Mouse (Mus musculus) neural tube, embryonic 15.5 days (tissue): Measurements from ENCODE around the gene 1110059E24Rik. TPM values are rescaled to one million over a fixed set of nuclear protein-coding genes. Genes with fewer than 3 reads are reported as not detected.

Experiments used
- ATAC-seq: fragments of 200-750 bp; cut with Nextera tagmentation; 2 replicates; pipeline ENCODE4 v1.8.0; 2017; ENCODE audit warnings: mild to moderate bottlenecking, moderate TSS enrichment, moderate library complexity; ENCODE audit not compliant: low FRiP score
- H3K27ac ChIP-seq: fragments of 300-500 bp; sonication (generic); replicated peaks from 2 replicates; pipeline ENCODE4 v1.5.1; 2015; ENCODE audit warnings: mild to moderate bottlenecking, inconsistent platforms
- H3K27me3 ChIP-seq: fragments of 300-500 bp; sonication (generic); replicated peaks from 2 replicates; pipeline ENCODE4 v1.6.1; 2015; ENCODE audit warnings: inconsistent platforms
- H3K36me3 ChIP-seq: fragments of 300-500 bp; sonication (generic); 2 replicates; pipeline ENCODE4 v1.6.1; 2015; ENCODE audit warnings: inconsistent platforms
- H3K4me1 ChIP-seq: fragments of 300-500 bp; sonication (generic); 2 replicates; pipeline ENCODE4 v1.6.1; 2015; ENCODE audit warnings: inconsistent platforms
- H3K4me2 ChIP-seq: fragments of 300-500 bp; sonication (generic); 2 replicates; pipeline ENCODE4 v1.6.1; 2015; ENCODE audit warnings: inconsistent platforms, mild to moderate bottlenecking, moderate library complexity
- H3K4me3 ChIP-seq: fragments of 300-500 bp; sonication (generic); replicated peaks from 2 replicates; pipeline ENCODE4 v1.5.1; 2015; ENCODE audit warnings: mild to moderate bottlenecking, inconsistent platforms
- H3K9ac ChIP-seq: fragments of 300-500 bp; sonication (generic); replicated peaks from 2 replicates; pipeline ENCODE4 v1.6.1; 2015; ENCODE audit warnings: mild to moderate bottlenecking, inconsistent platforms
- H3K9me3 ChIP-seq: fragments of 300-500 bp; sonication (generic); replicated peaks from 2 replicates; pipeline ENCODE4 v1.6.1; 2016; ENCODE audit warnings: inconsistent platforms
- WGBS: fragments of 180-500 bp; shearing (Covaris S2); methylation state at CpG from one replicate; pipeline ENCODE4 v1.1.7; 2015; ENCODE audit warnings: mixed read lengths; 5-methylcytosine and 5-hydroxymethylcytosine counted together
- polyA plus RNA-seq: library from polyadenylated mRNA; unstranded; fragments of >200 nt; fragmentation: Nextera tagmentation; extraction: Ambion mirVana; gene quantifications from 2 replicates; pipeline ENCODE4 v1.2.1, GENCODE M21; 2015

1110059E24Rik gene
- polyA plus RNA-seq, 1 experiment from 2014 or later = 54.6 TPM

DNA sequence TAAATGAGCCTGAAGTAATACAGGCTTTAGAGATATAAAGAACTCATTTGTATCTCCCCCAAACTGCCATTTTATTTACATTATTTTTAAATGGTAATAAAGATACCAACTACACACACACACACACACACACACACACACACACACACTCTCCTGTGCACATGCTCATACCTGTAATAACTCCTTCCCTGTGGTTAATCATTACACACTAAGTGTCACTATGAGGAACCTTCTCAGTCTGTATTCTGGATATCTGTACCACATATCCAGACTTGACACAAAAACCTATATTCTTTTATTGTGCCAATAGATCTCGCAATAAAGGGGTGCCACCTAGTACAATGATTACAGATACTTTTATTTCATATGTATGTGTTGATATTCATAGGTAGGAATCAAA lies 62.9 kb downstream of the 1110059E24Rik start:
- Histone ChIP-seq H3K9me3 (no peaks in the 10 kb centered on the region), H3K4me1 (no peaks in the 10 kb centered on the region), H3K36me3 (no peaks in the 10 kb centered on the region), H3K4me2 (no peak overlapping the region), H3K27ac (no peak overlapping the region), H3K27me3 (no peaks in the 10 kb centered on the region), H3K9ac (no peak overlapping the region), H3K4me3 (no peak overlapping the region)
- WGBS = 95% methylated on average over 1 of the region's 1 CpGs
- no peak for ATAC-seq

DNA sequence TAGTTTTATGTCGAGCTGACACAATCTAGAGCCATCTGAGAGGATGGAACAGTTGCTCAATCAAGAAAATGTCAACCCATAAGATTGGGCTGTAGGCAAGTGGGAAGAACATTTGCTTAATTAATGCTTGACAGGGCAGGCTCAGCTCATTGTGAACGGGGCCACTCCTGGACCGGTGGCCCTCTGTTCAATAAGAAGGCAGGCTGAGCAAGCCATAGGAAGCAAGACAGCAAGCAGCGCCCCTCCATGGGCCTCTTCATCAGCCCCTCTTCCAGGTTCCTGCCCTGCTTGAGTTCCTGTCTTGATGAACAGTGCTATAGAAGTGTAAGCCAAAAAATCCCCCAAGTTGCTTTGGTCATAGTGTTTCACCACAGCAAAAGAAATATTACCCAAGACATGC lies 65.2 kb downstream of the 1110059E24Rik start:
- Histone ChIP-seq H3K4me3 (no peak overlapping the region), H3K27me3 (no peaks in the 10 kb centered on the region), H3K4me2 (no peak overlapping the region), H3K4me1 (no peaks in the 10 kb centered on the region), H3K9ac (no peak overlapping the region), H3K9me3 (no peaks in the 10 kb centered on the region), H3K27ac (no peak overlapping the region), H3K36me3 (no peaks in the 10 kb centered on the region)
- WGBS = 75% methylated on average over 4 of the region's 4 CpGs
- ATAC-seq = no peak

DNA sequence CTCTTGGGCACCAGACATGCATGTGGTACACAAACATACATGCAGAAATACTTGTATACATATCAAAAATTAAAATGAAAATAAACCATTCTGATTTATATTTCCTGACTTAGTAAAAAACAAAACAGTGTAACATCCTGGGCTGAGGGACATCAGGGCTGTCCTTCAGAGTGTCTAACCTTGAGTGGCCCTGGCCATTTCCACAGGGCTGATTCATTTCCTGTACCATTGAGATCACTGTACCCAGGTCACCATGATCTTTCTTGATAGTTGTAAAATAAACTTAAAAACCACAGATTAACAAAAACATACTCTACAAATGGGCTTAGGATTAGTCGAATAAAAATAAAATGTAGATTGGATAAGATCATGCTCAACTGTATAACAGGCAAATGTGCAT lies 66.2 kb downstream of the 1110059E24Rik start:
- Histone ChIP-seq H3K4me1 (no peaks in the 10 kb centered on the region), H3K9me3 (no peaks in the 10 kb centered on the region), H3K4me3 (no peak overlapping the region), H3K9ac (no peak overlapping the region), H3K27me3 (no peaks in the 10 kb centered on the region), H3K4me2 (no peak overlapping the region), H3K36me3 (no peaks in the 10 kb centered on the region), H3K27ac (no peak overlapping the region)
- no peak for ATAC-seq
- WGBS = 97% methylated on average over 1 of the region's 1 CpGs

DNA sequence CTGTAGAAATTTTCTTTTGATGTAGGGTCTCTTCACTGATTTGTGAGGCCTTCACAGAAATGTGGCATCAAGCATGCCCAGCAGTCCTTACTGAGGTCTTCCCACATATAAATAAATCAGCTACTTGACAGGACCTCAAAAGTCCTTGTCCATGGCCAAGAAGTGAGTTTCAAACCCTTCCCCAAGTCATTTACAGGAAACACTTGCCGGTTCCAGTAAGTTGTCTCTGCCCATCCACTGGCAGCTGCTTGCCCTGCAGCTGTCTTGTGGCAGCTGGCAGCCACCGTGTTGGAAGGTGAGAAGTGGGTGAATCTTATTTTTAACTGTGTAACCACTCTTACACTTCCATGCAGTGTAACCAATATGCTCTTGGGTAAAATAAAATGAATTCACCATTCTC lies 66.9 kb downstream of the 1110059E24Rik start:
- Histone ChIP-seq H3K27ac (no peak overlapping the region), H3K9me3 (no peaks in the 10 kb centered on the region), H3K27me3 (no peaks in the 10 kb centered on the region), H3K36me3 (no peaks in the 10 kb centered on the region), H3K4me3 (no peak overlapping the region), H3K9ac (no peak overlapping the region), H3K4me2 (no peak overlapping the region), H3K4me1 (no peaks in the 10 kb centered on the region)
- no peak for ATAC-seq
- 74% methylated on average over 2 of the region's 2 CpGs for WGBS

DNA sequence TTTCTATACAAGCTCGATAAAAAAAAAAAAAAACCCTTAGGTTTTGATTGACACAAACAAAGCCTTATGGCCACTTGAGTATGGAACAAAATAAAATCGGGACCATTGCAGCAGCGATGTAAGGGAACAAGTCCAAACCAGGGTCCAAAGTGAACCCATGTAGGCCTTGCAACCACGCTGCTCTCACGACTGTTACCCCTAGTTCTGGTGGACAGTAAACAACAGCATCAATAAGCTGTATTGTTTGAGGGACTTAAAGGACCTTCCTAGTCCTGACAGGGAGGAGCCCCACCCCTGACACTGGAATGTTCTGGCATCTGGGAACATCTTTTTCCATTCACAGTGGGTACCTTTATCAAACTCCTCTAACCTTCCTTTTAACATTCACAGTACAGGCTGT lies 68.8 kb downstream of the 1110059E24Rik start:
- H3K27me3 ChIP-seq = no peaks in the 10 kb centered on the region
- H3K9ac ChIP-seq = no peak overlapping the region
- H3K4me2 ChIP-seq = no peak overlapping the region
- ATAC-seq = no peak
- no peaks in the 10 kb centered on the region for H3K4me1 ChIP-seq
- H3K9me3 ChIP-seq = no peaks in the 10 kb centered on the region
- H3K27ac ChIP-seq = no peak overlapping the region
- no peaks in the 10 kb centered on the region for H3K36me3 ChIP-seq
- H3K4me3 ChIP-seq = no peak overlapping the region
- WGBS = 88% methylated on average over 5 of the region's 5 CpGs

DNA sequence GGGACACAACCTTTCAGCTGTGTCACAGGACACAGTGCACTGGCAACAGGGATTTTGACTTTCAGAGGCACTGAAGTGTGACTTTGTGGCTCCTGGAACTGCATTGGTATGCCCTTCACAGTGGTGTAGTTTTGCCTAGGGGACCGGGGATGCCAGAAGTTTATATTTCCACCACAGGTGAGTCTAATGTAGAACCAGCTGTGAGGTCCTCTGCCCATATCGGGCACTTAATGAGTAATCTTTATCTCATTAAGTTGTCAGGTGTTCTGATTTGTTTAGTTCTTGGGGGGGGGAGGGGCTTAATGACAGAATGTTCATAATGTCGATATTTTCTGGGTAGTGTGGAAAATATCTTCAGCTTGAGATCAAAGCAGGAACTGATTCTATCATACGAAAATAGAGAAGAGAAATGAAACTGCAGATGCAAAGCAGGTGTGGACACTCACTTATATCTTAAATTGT lies 69.2 kb downstream of the 1110059E24Rik start:
- Histone ChIP-seq H3K36me3 (no peaks in the 10 kb centered on the region), H3K4me3 (no peak overlapping the region), H3K9me3 (no peaks in the 10 kb centered on the region), H3K4me1 (no peaks in the 10 kb centered on the region), H3K27ac (no peak overlapping the region), H3K27me3 (no peaks in the 10 kb centered on the region), H3K4me2 (no peak overlapping the region), H3K9ac (no peak overlapping the region)
- ATAC-seq = no peak
- 89% methylated on average over 4 of the region's 4 CpGs for WGBS

DNA sequence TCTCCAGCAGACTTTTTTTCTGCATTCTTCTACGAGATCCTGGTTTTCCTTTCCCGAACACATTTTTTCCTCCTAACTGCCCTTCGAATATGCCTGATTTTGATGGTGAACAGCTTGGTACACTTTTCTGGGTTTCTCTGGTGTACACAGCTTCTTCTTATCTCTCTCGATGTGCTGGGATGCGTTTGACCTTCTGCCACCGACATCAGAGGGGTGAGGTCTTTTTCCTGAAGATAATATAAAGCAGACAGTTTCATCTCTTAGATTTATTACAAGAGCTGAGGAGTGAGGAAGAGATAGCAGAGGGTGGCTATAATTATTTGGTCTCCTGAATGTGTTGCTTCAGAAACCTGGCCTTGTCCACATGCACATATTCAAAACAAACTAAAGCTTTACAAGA lies 71.4 kb downstream of the 1110059E24Rik start:
- Histone ChIP-seq H3K9ac (no peak overlapping the region), H3K36me3 (no peaks in the 10 kb centered on the region), H3K27ac (no peak overlapping the region), H3K4me3 (no peak overlapping the region), H3K4me1 (no peaks in the 10 kb centered on the region), H3K4me2 (no peak overlapping the region), H3K27me3 (no peaks in the 10 kb centered on the region), H3K9me3 (no peaks in the 10 kb centered on the region)
- ATAC-seq = no peak
- WGBS = 80% methylated on average over 6 of the region's 6 CpGs

DNA sequence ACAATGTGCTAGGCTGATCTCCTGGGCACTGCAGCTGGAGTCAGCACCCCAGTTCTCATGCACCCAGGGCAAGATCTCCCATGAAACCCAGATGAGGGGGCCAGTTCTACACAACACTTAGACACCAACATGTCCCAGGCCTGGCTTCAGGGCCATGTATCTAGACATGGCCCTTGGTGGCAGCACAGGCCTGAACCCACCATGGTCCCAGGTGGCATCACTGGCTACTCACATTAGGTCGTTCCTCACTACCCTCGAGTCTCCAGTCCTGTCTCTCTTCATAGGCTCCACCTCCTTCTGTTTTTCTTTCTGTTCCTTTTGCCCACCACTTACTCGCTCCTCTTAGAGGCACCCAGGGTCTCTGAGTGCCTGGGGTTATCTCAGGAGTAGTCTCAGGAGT lies 72.9 kb downstream of the 1110059E24Rik start:
- 96% methylated on average over 3 of the region's 3 CpGs for WGBS
- Histone ChIP-seq H3K27me3 (no peaks in the 10 kb centered on the region), H3K4me2 (no peak overlapping the region), H3K9ac (no peak overlapping the region), H3K27ac (no peak overlapping the region), H3K4me1 (no peaks in the 10 kb centered on the region), H3K9me3 (no peaks in the 10 kb centered on the region), H3K36me3 (no peaks in the 10 kb centered on the region), H3K4me3 (no peak overlapping the region)
- no peak for ATAC-seq

DNA sequence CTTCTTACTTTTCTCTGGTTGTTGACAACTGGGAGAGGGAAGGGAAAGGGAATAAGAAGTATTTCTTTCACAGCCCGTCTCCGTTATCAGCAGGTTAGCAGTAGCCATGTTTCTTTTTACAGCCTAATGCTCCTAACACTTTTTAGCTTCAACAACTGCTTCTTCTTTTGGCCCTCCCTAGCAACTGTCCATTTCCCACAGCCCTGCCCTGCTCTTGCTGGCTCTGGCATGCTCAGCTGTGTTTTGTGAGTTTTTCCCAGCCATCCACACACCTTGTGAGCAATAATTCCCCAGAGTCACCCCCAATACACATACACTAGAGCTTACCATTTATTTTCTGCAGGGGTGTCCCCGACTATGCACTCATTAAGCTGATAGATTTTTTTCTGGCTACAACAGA lies 75.3 kb downstream of the 1110059E24Rik start:
- Histone ChIP-seq H3K4me1 (no peaks in the 10 kb centered on the region), H3K4me3 (no peak overlapping the region), H3K27me3 (no peaks in the 10 kb centered on the region), H3K9me3 (no peaks in the 10 kb centered on the region), H3K27ac (no peak overlapping the region), H3K9ac (no peak overlapping the region), H3K36me3 (no peaks in the 10 kb centered on the region), H3K4me2 (no peak overlapping the region)
- no peak for ATAC-seq
- 77% methylated on average over 3 of the region's 3 CpGs for WGBS

DNA sequence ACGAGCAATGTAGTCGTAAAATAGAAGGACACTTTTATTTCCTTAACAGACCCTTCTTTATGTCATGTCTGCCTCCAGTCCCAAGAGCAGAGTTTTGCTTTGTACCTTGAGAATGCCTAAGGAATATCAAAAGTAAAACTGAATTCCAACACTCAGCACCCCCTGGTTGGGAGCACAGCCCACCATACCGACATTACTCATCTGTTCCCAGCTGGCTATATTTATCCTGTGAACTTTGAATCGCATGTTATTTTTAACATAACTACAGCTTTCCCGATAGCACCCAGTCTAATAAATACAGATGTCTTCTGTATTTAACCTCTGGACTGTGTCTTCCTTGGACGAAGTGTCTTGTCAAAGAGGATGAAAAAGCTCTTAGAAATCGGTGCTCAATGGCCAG lies 80.8 kb downstream of the 1110059E24Rik start:
- H3K4me2 ChIP-seq = peak overlapping the region; percentile 17; the same call in 1 of the 2 replicates
- H3K27me3 ChIP-seq = no peaks in the 10 kb centered on the region
- peaks cover 6% of the 10 kb centered on the region for H3K4me1 ChIP-seq
- 58% methylated on average over 7 of the region's 7 CpGs for WGBS
- no peak overlapping the region for H3K9ac ChIP-seq
- ATAC-seq = no peak
- H3K4me3 ChIP-seq = no peak overlapping the region
- no peaks in the 10 kb centered on the region for H3K36me3 ChIP-seq
- H3K9me3 ChIP-seq = no peaks in the 10 kb centered on the region
- no peak overlapping the region for H3K27ac ChIP-seq

DNA sequence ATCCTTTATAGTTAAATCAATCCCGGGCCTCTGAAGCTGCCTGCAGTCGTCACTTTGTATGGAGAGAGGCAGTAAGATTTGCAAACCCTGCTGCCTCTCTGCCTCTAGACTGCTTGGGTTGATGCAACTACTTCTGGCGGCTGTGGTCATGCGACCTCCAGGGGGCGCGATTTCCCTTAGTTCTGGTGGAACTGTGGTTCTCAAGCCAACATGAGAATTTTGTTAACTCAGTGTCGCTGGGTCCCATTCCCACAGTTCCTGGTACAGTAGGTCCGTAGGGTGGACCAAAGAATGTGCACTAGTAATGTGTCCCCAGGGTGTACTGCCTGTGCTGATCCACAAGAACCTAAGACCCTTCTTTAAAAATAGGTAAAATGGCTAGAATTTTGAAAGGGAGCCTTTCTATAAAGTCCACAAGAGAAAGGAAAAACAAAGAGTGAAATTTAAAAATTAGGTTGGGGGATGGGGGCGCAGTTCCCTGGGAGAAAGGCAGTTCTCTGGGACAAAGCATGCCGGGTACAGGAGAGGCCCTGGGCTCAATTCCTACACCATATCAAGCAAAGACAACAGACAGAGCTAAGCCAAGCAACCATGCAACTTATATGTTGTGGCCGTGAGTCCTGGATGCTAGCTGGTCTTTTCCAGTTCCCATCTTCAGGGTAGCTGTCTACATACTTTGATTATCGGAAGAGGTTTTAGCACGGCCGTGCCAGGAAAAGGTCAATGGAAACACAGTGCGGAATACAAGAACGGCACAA lies 81.4 kb downstream of the 1110059E24Rik start:
- H3K27me3 ChIP-seq = no peaks in the 10 kb centered on the region
- H3K4me3 ChIP-seq = no peak overlapping the region
- H3K36me3 ChIP-seq = no peaks in the 10 kb centered on the region
- peak; percentile 71 for ATAC-seq
- H3K9ac ChIP-seq = no peak overlapping the region
- H3K9me3 ChIP-seq = no peaks in the 10 kb centered on the region
- peak overlapping the region; percentile 17; the same call in 1 of the 2 replicates for H3K4me2 ChIP-seq
- 31% methylated on average over 16 of the region's 16 CpGs for WGBS
- H3K4me1 ChIP-seq = peaks cover 6% of the 10 kb centered on the region
- no peak overlapping the region for H3K27ac ChIP-seq

DNA sequence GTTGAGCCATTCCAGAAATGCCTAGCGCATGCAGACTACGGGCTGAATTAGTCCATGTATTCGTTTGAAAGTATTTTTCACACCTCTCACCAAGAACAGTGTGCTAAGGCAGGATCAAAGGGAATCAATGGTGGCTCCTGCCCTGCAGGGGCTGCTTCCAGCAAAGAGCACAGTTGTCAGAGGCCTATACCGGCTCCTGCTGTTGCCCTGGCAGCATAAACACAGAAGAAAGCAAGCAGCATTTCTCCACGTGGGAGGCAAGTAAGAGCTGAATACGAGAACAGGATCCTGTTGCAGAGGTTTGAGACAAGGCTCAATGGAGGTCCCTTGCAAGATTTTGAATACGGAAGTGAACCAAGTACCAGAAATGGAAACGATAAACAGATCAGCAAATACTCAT lies 82.0 kb downstream of the 1110059E24Rik start:
- Histone ChIP-seq H3K4me3 (no peak overlapping the region), H3K9ac (no peak overlapping the region), H3K27ac (no peak overlapping the region), H3K4me2 (no peak overlapping the region), H3K4me1 (peaks cover 6% of the 10 kb centered on the region), H3K36me3 (no peaks in the 10 kb centered on the region), H3K27me3 (no peaks in the 10 kb centered on the region), H3K9me3 (no peaks in the 10 kb centered on the region)
- peak; percentile 33; the same call in 1 of the 2 replicates for ATAC-seq
- 43% methylated on average over 8 of the region's 8 CpGs for WGBS
